Mouse (Mus musculus): Measurements from ENCODE around the gene Tfap2c.
A peak's percentile ranks its signal among the peaks of the same experiment; 100 is the strongest.

Tfap2c gene

DNA sequence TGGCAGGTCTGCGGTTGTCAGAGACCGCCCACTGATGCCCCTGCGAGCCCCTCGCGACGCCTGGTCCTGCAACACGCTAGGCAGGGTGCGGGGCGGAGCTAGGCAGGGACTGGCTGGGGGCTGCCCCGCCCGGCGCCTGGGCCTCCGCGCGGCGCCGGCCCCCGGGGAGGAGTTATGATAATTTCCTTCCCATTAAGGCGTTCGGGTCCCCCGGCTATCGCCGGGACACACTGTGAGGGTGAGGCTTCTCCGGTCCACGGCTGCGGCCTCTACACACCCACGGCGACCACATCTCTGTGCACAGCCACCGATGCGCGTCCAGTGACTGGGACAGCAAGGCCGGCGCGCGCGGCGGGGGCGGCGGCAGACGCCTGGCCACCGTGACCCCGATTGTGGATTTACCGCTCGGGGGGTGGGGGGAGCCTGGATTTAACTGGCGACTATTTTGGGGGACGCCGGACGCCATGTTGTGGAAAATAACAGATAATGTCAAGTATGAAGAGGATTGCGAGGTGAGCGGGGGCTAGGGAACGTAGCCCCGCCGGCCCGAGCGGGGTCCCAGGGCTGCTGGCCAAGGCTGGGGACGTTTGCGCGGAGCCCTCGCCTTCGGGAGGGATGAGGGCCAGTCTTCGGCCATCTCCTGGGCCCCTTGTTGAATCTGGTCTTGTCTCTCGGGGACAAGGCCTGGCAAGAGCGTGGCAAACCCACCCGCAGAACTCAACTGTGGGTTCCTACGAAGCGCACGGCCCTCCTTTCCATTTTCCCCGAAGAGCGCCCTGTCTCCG is at the start of gene Tfap2c:
Gene Tfap2c, plus strand, starts transcription at position 223 of the 785 bp plus-strand sequence.
- peak; percentile 29 for DNase-seq (ENCODE audit: low read depth)

DNA sequence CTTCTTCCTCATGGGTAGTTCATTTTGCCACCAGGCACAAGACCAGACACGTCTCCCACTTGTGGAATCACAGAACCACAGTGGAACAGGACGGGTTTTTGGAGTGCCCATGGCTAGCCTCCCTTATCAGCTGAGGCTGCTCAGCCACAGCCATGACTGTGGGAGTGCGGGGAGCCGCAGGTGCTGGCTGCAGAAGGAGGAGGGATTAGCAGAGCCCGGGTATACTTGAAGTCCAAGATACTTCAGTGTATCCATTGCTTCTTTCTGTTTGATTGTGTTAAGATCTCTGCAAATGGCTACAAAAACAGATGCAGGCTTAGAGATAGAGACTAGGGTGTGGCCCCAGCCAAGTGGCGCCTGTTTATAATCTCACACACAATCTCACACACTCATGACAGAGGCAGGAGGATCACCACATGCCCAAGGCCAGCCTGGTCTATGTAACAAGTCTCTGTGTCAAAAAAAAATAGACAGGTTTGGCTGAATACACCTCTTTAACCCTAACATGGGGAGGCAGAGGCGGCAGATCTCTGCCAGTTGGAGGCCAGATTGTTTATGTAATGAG is 48.6 kb upstream of the Tfap2c start:
- no peak for DNase-seq (ENCODE audit: low read depth)

DNA sequence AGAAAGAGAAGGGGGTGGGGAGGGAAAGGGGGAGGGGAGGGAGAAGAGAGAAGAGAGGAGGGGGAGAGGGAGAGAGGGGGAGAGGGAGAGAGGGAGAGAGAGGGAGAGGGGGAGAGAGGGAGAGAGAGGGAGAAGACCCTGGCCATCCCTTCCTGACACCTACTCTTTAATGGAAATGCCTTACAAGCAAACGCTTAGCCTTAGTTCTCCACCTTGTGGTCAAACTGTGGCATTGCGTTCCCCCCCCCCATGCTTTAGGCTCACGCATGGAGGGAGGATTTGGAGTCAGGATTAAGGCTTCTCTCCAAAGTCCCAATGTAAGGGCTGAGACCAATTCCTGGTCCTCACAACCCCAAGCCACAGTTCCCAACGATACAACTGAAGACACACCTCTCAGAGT is 48.1 kb upstream of the Tfap2c start:
- DNase-seq (ENCODE audit: low read depth): peak; percentile 69

DNA sequence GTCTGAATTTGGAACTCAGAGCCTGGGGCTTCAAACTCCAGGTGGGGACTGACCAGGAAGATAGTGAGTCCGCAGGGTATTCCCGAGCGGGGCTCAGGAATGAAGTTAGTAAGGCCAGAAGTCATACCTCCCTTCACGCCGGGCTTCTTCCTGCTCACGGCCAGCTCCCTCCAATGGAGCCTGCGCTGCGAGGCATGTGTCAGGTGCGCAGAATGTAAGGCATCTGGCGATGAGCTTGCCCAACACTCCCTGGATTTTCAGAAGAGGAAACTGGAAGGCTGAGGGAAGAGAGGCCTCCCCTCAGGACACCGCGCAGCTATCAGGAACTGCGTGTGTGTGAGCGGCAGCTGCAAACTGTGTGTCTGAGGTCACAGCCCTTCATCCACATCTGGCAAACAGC is 47.2 kb upstream of the Tfap2c start:
- DNase-seq (ENCODE audit: low read depth): no peak

DNA sequence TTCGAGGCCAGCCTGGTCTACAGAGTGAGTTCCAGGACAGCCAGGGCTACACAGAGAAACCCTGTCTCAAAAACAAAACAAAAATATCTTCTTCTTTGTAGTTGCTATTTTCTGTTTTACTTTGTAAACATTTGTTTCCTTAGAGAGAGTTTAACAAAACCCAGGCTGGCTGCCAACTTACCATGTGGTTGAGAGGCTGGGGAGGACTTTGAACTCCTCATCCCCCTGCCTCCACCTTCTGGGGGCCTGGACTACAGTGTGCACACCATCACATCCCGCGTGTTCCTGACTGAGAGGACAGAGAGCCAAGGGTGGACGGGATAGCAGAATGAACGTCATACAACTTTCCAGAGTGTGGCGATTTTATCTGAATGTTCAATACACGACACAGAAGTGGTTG is 43.3 kb upstream of the Tfap2c start:
- DNase-seq (ENCODE audit: low read depth): no peak

DNA sequence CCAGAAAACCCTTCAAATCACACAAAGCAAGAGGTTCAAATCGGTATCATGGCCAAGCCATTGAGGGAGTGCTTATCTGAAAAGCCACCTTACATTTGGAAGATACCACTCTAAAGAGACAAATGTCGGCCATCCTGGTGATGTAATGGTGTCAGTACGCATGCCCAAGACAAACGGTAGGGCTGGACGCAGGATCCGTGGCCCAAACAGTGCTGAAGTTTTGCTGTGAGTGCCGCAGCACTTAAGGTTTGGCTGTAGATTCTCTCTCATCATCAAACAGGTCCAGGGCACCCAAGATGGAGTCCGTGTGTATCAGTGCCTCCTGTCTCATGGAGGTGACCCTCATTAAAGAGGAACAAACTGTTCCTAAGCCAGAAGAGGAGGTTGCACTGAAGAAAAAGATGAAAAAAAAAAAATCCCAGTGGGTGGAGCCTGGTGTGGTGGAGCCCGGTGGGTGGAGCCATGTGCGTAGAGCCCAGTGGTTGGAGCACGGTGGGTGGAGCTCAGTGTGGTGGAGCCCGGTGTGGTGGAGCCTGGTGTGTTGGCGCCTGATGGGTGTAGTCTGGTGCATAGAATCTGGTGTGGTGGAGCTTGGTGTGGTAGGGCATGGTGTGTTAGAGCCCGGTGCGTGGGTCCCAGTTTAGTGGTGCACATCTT is 39.2 kb upstream of the Tfap2c start:
- DNase-seq (ENCODE audit: low read depth): no peak

DNA sequence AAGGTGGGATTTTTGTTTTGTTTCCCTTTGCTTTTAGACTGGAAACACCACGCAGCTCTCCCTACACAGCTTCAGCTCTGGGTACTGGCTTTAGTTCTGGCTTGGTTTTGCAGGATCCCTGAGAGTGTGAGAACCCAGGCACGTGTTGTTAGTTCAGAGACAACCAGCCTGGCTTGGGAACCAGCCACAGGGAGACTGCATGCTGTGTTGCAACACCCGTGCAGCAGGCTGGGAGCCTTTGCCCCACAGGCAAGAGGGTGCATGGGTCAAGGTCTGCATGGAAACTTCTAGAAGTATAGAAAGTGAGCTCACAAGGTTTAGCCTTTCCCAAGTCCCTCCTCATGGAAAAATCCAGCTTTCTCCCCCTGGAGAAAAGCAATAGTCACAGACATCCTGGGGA is 38.5 kb upstream of the Tfap2c start:
- DNase-seq (ENCODE audit: low read depth): no peak

DNA sequence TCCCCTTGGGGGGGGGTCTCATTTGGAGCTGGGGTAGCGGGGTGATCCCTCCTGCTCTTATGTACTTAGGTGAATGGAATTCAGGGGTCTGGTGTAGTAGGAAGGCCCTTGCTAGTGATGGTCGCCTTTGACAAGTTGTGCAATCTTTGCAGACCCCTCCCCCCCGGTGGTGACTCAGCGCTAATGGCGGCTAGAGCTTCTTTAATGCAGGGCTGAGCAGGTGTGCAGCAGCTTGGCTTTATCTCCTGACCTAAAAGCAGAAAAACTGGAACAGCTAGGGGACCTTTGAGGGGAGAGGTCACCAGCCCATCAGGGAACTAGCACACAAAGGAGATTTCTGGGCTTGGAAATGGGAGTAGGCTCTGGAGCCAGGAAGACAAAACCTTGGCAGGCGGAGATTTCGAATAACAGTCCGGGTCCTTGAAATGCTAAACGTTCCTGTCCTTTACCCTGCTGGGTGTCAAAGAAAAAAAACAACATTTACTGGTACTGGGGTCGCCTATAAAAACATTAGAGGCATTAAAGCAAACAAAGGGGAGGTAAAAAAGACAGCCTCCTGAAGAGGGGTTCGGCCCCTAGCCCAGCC is 32.9 kb upstream of the Tfap2c start:
- no peak for DNase-seq (ENCODE audit: low read depth)

DNA sequence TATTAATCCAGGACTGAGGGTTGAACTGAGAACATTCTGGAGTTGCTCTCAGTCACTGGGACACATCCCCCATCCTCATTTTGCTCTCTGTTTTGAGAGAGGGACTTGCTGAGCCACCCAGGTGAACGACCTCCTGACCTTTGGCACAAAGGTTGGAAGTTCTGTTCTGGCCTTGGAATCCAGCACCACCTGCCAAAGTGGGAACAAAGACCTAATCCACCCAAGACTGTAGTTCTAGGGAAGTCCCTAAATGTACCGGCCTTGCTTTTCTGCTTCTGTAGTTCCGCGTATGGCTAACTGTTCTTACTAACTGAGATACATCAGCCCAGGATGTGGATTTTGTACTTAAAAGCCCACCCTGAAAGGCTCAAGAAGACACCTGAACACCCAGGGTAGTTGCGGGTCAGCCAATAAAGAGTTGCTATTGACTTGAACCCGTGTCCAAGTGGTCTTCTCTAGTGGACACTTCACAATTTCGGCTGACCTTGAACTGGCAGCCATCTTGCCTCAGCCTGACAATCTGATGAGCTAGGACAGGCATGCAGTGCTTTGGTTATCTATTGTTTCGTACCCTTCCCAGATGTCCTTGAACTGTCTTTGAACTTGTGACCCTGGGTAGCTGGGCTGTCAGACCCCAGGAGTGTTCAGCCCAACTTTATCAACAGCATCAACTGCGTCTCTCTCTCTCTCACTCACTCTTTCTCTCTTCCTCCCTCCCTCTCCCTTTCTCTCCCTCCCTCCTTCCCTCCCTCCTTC is 28.6 kb upstream of the Tfap2c start:
- DNase-seq (ENCODE audit: low read depth): no peak

DNA sequence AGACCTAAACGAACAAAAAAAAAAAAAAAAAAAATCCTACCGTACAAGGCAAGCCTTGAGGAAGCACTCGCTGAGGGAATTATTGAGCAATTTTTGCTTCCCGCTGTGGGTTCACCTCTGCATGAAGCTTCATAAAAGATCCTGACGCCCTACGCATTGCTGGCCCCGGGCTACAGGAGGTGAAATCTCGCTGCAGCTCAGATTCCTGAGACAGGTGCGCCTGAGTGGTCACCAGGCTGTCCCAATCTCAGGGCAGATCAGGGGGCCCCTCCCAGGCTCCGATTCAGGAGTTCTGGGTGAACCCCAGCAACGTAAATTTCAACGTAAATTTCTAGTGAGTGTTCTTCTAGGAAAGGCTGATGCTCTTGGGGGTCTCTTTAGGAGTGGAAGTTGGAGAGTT is 26.9 kb upstream of the Tfap2c start:
- DNase-seq (ENCODE audit: low read depth): no peak

DNA sequence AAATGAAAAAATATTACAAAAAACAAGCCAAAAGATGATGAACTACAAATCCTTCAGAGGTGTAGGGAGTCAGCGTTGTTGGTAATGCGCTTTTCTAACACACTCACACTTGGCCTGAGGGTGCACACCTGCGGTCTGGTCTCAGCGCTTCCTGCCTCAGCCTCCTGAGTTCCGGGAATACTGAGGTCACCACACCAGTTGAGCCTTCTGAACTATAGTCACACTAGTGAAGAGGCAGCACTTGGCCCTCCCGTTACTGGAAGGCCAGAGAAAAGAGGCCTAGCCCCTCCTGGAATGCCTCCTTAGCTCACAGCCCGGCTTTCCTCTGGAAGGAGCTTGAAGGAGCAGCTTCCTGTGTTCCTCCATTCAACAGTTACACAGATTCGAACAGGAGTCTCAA is 22.2 kb upstream of the Tfap2c start:
- DNase-seq (ENCODE audit: low read depth): no peak

DNA sequence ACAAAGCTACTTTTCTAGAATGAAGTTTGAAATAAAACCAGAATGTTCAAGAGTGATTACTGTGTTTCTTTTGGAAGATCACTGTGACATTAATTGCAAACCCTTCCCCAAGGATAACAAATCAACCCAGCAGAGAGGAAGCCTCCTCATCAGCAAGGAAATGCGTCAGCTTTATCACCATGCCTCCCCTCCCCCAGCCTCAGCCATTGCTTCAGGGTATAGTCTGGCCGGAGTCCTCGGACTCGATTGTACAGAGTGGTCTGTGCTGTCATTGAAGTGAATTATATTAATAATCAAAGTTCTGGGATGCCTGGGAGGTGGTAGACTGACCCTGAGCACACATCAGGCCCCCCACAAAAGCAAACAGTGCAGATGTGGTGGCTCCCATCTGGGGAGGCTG is 5.4 kb upstream of the Tfap2c start:
- DNase-seq (ENCODE audit: low read depth): no peak

DNA sequence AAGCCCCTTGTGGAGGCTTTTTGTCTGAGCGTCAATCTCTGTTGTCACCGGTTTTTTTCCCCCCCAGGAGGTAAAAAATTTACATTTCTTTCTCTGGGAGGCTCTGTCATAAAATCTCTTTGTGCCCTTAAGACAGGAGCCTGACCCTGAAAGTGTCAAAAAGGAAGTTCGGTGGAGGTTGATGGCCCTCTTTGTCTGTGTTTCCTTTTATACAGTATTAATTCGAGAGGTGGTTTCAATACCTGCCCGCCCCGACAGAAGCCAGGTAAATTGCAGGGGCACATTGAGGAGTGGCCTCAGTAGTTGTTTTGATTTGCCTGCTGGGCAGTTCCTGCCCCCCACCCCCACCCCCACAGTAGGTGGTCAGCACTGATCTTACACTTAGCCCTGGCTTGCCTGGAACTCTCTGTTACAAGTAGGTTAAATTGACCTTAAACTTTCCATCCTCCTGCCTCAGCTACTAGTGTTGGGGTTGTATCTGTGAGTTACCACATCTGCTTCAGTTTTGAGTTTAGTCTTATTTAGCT is 4.7 kb upstream of the Tfap2c start:
- no peak for DNase-seq (ENCODE audit: low read depth)

DNA sequence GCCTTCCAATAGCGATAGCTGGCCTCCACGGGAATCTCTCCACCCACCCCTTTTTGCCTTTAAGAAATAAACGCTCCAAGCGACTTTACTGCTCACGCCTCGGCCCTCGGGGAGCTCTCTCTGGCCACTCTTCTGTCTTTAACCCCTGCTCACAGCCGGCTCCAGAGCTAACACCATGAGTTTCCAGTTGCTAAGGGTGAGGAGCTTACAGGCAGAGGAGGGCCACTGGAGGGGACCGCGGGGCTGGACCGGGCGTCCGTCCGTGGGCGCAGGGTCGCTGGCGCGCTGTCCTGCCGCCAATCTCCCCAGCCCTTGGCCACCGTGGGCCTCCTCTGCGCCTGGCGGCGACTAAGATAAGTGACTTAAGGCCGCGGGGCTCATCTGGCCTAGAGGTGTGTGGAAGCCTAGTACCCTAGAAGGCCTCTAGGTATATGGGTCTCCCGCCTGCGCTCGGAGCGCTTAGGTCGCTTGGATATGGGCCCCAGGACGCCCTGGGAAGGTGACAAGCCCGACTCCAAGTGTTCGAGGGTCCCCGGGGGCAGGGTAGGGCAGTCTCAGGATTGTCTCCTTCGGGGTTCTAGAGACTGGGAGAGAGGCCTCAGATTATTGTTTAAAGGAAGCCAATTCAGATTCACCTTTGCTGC is 3.7 kb upstream of the Tfap2c start:
- DNase-seq (ENCODE audit: low read depth): no peak

DNA sequence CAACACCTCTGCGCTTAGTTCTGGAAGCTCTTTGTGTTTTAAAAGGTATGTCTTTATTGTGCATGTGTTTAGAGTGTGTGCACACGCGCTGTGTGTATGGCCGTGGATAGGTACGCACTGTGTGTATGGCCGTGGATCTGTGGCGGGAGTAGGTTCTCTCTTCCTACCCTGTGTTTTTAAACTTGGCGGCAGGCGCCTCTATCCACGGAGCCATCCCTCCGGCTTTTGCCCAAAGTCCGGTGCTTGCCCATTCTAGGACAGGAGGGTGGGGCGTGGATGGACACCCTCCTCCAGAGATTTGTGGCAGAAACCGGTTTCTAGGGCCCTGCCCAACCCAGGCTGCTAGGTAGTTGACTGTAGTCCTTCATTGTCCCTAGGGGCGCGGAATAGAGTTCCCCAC is 2.8 kb upstream of the Tfap2c start:
- DNase-seq (ENCODE audit: low read depth): no peak

DNA sequence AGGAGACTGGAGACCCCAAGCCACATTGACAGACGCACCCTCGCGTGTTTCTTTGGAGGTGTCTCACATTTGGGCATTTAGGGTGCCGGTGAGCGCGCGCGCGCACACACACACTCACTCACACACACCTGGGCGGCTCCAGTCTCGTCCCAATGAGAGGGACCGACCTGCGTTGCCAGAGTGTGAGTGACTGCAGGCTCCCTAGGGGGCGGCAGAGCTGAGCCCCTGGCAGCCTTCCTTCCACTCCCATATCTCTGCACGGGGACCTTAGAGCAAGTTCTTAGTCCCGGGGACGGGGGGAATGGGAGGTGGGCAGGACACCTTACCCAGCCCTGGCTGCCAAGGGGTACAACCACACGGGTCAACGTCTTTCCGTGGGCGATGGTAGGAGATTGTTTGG is 2.3 kb upstream of the Tfap2c start:
- peak; percentile 14 for DNase-seq (ENCODE audit: low read depth)

DNA sequence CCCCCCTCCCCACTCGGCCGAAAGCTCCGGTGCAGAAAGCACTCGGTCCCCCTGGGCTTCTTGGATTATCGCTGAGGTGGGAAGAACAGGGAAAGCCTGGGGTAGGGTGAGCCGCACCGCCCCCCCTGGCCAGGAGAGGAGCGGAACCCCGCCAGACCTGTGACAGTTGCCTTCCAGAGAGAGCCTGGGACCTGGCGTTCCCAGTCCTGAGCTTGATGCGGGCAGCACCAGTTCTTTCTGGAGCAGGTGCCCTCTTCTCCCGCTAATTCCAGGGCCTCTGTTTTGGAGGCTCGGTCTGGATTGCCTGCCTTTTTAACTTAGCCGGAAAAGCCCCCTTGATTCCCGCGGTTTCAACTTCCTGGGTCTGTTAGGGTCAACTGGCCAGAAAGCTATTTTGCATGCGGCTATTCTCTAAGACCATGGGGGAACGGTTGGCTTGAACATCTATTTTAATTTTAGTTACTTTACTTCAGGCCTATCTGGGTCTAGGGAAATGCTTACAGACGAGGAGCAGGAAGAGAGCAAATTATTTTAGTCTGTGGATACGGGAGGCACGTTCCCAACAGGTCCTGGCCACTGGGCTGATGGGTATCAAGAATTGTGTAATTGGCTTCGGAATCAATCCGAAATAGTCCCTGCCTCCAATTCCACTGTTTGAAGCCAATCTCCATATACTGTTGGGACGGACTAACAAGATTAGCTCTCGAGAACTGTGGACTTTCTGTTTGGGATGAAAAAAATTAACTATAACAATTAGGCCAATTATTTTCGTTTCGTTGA is 1.4 kb upstream of the Tfap2c start:
- no peak for DNase-seq (ENCODE audit: low read depth)

DNA sequence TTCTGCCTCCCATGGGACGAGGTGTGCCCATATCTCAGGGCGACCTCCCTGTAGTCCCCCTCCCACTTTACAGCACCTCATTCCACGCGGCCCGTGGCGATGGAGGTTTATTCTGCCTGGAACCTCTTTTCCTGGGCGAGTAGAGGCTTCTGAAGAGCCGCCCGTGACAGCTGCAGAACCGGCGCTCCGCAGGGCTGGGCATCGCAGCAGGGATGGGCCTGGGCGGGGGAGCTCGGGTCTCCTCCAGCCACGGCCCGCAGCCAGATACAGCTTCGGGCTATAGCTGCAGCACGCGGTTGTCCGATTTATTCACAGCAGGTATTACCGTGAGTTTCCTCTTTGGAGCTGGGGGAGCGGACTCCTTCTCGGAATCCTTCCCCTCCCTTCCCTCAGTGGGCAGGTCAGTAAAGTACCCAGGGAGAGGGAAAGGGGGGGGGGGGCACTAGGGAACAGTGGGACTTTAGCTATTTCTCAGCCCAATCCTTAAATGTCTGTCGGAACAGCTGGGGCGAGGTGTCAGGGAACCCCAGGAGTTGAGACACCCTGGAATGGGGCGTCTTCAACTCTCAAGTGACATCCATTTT is 629 bp upstream of the Tfap2c start:
- no peak for DNase-seq (ENCODE audit: low read depth)

DNA sequence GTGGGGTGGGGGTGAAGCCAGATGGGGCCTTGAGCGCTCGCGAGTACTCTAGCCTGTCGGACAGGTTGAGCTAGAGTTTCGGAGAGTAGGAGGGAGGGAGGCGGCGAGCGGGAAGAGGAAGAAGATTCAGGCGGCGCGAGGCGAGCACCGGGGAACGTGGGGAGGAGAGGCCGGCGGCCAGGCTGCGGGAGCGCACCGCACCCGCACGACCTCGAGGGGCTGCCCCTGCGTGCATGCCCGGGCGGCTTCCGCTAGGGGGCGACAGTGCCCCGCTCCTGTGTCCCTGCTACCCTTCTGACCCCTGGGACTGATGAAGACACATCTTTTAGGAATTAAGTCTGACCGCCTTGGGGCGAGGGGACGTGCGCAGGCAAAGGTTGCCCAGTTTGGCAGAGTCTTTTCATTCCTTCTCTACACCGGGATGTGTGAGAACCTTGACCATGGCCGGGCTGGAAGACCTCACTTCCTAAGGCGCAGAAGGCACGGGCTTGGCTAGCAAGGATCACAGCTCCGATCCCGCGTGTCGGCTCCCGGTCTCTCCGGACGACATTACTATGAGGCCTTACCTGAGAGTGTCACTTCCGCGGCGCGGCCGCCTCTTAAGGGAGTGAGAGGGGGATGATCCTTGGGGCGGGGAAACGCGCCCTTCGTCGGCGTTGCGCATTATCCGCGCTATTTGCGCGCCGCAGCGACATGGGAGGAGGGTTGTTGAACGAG is 1.1 kb downstream of the Tfap2c start:
- peak; percentile 34 for DNase-seq (ENCODE audit: low read depth)
